Mouse (Mus musculus): ENCODE measurements around the gene Rimbp3. TPM values are rescaled to one million over a fixed set of nuclear protein-coding genes. Genes with fewer than 3 reads are reported as not detected.

The Rimbp3 gene
- polyA plus RNA-seq, 1 experiment = not detected

GRCm38 (mm10) chr16:17254005-17254597 lies 45.7 kb downstream of the Rimbp3 start:
- no peak overlapping the region for H3K27ac ChIP-seq (ENCODE audit: insufficient read depth, low read depth, low read length)
- H3K4me3 ChIP-seq (ENCODE audit: insufficient read depth, low read length) = no peak overlapping the region
- H3K4me1 ChIP-seq (ENCODE audit: control insufficient read depth, insufficient read depth, low read length) = peaks cover 11% of the 10 kb centered on the region
- TF ChIP-seq POLR2A (IDR thresholded peaks at IDR 0.05; ENCODE audit: borderline replicate concordance, low read depth, low read length) = no peak
- TF ChIP-seq CTCF (IDR thresholded peaks at IDR 0.05; ENCODE audit: low read depth, low read length) = no peak

- Histone ChIP-seq H3K4me1 (ENCODE audit: control insufficient read depth, insufficient read depth, low read length) (peaks cover 5% of the 10 kb centered on the region), H3K4me3 (ENCODE audit: insufficient read depth, low read length) (no peak overlapping the region), H3K27ac (ENCODE audit: insufficient read depth, low read depth, low read length) (no peak overlapping the region)
- TF ChIP-seq CTCF (IDR thresholded peaks at IDR 0.05; ENCODE audit: low read depth, low read length) (no peak), POLR2A (IDR thresholded peaks at IDR 0.05; ENCODE audit: borderline replicate concordance, low read depth, low read length) (no peak)
These were observed 46.9 kb downstream of the Rimbp3 start for GRCm38 (mm10) chr16:17255270-17255669.

- Histone ChIP-seq H3K4me1 (ENCODE audit: control insufficient read depth, insufficient read depth, low read length) (peaks cover 9% of the 10 kb centered on the region), H3K4me3 (ENCODE audit: insufficient read depth, low read length) (no peak overlapping the region), H3K27ac (ENCODE audit: insufficient read depth, low read depth, low read length) (no peak overlapping the region)
- TF ChIP-seq CTCF (IDR thresholded peaks at IDR 0.05; ENCODE audit: low read depth, low read length) (no peak), POLR2A (IDR thresholded peaks at IDR 0.05; ENCODE audit: borderline replicate concordance, low read depth, low read length) (no peak)
These were observed 49.0 kb downstream of the Rimbp3 start for GRCm38 (mm10) chr16:17257359-17257821.

GRCm38 (mm10) chr16:17258917-17259316 lies 50.5 kb downstream of the Rimbp3 start:
- TF ChIP-seq CTCF (IDR thresholded peaks at IDR 0.05; ENCODE audit: low read depth, low read length) = no peak
- Histone ChIP-seq H3K4me1 (ENCODE audit: control insufficient read depth, insufficient read depth, low read length) (peaks cover 9% of the 10 kb centered on the region), H3K4me3 (ENCODE audit: insufficient read depth, low read length) (no peak overlapping the region), H3K27ac (ENCODE audit: insufficient read depth, low read depth, low read length) (no peak overlapping the region)

GRCm38 (mm10) chr16:17261341-17261740 lies 52.9 kb downstream of the Rimbp3 start:
- no peak overlapping the region for H3K4me3 ChIP-seq (ENCODE audit: insufficient read depth, low read length)
- TF ChIP-seq POLR2A (IDR thresholded peaks at IDR 0.05; ENCODE audit: borderline replicate concordance, low read depth, low read length) (no peak), CTCF (IDR thresholded peaks at IDR 0.05; ENCODE audit: low read depth, low read length) (no peak)
- H3K4me1 ChIP-seq (ENCODE audit: control insufficient read depth, insufficient read depth, low read length) = peaks cover 9% of the 10 kb centered on the region
- H3K27ac ChIP-seq (ENCODE audit: insufficient read depth, low read depth, low read length) = no peak overlapping the region

Other genes with a start within 250 kb of the Rimbp3 start
- 105 and 111 TPM in 2 replicates for gene Mapk1, start 225.2 kb upstream of the Rimbp3 start, polyA plus RNA-seq (2012; ENCODE audit: insufficient read depth, insufficient read length, missing spikeins)
- gene Ypel1, start 138.9 kb upstream of the Rimbp3 start, polyA plus RNA-seq (2012; ENCODE audit: insufficient read depth, insufficient read length, missing spikeins) = 0.94 TPM in 1 of 2 replicates, not detected in the other
- 116 and 141 TPM in 2 replicates for gene Ppil2, start 97.3 kb upstream of the Rimbp3 start, polyA plus RNA-seq (2012; ENCODE audit: insufficient read depth, insufficient read length, missing spikeins)
- 3.7 and 4.4 TPM in 2 replicates for gene 2610318N02Rik, start 83.4 kb upstream of the Rimbp3 start, polyA plus RNA-seq (2012; ENCODE audit: insufficient read depth, insufficient read length, missing spikeins)
- 60.9 and 75.4 TPM in 2 replicates for gene Sdf2l1, start 76.2 kb upstream of the Rimbp3 start, polyA plus RNA-seq (2012; ENCODE audit: insufficient read depth, insufficient read length, missing spikeins)
- 2.0 and 3.5 TPM in 2 replicates for gene Ydjc, start 64.0 kb upstream of the Rimbp3 start, polyA plus RNA-seq (2012; ENCODE audit: insufficient read depth, insufficient read length, missing spikeins)
- gene Ccdc116, start 61.4 kb upstream of the Rimbp3 start, polyA plus RNA-seq (2012; ENCODE audit: insufficient read depth, insufficient read length, missing spikeins) = 0.31 TPM in 1 of 2 replicates, not detected in the other
- 208 and 222 TPM in 2 replicates for gene Ube2l3, start 6.0 kb upstream of the Rimbp3 start, polyA plus RNA-seq (2012; ENCODE audit: insufficient read depth, insufficient read length, missing spikeins)
- 1.9 and 2.0 TPM in 2 replicates for gene Hic2, start 25.0 kb downstream of the Rimbp3 start, polyA plus RNA-seq (2012; ENCODE audit: insufficient read depth, insufficient read length, missing spikeins)
- 9.6 and 13.6 TPM in 2 replicates for gene Tmem191c, start 67.5 kb downstream of the Rimbp3 start, polyA plus RNA-seq (2012; ENCODE audit: insufficient read depth, insufficient read length, missing spikeins)
- gene Serpind1, start 122.8 kb downstream of the Rimbp3 start, polyA plus RNA-seq (2012; ENCODE audit: insufficient read depth, insufficient read length, missing spikeins) = not detected in 2 replicates
- gene Snap29, start 197.4 kb downstream of the Rimbp3 start, polyA plus RNA-seq (2012; ENCODE audit: insufficient read depth, insufficient read length, missing spikeins) = 31.9 and 35.3 TPM in 2 replicates
- 37.1 and 38.0 TPM in 2 replicates for gene Pi4ka, start 197.7 kb downstream of the Rimbp3 start, polyA plus RNA-seq (2012; ENCODE audit: insufficient read depth, insufficient read length, missing spikeins)
- 26.2 and 27.4 TPM in 2 replicates for gene Crkl, start 243.4 kb downstream of the Rimbp3 start, polyA plus RNA-seq (2012; ENCODE audit: insufficient read depth, insufficient read length, missing spikeins)

All from bone marrow macrophage, adult 2 months (primary cell).